Mouse (Mus musculus): ENCODE data around the gene Olfr1499. TPM values are rescaled to one million over a fixed set of nuclear protein-coding genes. Genes with fewer than 3 reads are reported as not detected.
"Not testable (repeated sequence)": the region's sequence is repeated elsewhere in the genome, so short reads cannot be mapped to it uniquely, and the experiment has no call there.

Gene Olfr1499
- polyA plus RNA-seq (2015; fragmentation: Nextera tagmentation; extraction: Ambion mirVana): not detected in 2 replicates

DNA sequence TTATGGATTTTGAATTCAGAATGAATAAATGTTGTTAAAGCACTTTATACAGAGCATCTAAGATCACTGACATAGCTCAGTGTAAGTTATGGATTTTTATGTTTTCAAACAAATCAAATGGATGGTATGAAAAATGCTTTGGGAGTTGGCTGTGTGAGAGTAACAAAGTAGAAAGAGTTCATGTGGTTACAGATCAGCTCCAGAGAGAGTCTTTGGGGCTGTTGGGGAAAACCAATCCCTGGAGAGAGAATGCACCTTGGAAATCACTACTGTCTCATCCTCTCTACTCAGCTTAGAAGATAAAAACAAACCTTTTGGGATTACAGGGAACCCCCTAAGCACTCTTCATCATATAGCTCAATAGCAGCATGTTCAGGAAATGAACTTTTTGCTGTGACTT lies at the start of gene Olfr1499:
Olfr1499 (minus strand) TSS at position 101 of the 400 bp plus-strand sequence.
- no peaks in the 10 kb centered on the region for H3K27me3 ChIP-seq
- no peaks in the 10 kb centered on the region for H3K9me3 ChIP-seq (replicated peaks)
- no peak within 1 kb of the TSS for H3K4me3 ChIP-seq (replicated peaks)
- no peaks in the 10 kb centered on the region for H3K36me3 ChIP-seq
- H3K9ac ChIP-seq: no peak within 1 kb of the TSS
- ATAC-seq (ENCODE audit: low read depth) (no peak), DNase-seq (no peak)
- no peak within 1 kb of the TSS for H3K27ac ChIP-seq
- H3K4me1 ChIP-seq (replicated peaks): no peaks in the 10 kb centered on the region
- no peak within 1 kb of the TSS for H3K4me2 ChIP-seq

DNA sequence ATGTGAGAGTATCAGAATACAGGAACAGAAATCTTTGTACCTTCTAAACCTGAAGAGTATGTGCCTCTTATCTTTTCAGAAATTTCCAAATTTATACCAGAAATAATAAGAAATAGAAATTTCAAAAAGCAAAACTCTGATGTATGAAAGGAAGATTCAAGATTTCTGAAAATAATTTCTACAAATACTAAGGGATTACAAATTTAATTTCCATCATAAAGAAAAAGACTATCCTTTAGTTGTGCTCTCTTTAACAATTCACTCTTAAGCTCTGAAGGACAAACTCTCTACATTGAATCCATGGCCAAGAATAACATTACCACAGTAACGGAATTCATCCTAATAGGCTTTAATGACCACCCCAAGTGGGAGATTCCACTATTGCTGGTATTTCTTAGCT lies 42.2 kb upstream of the Olfr1499 start, which contains the start of gene Olfr1502:
Olfr1502 (plus strand) TSS at position 301 of the 400 bp plus-strand sequence.
- no peak within 1 kb of the TSS for H3K27ac ChIP-seq
- H3K4me3 ChIP-seq (replicated peaks): no peak within 1 kb of the TSS
- no peak within 1 kb of the TSS for H3K4me2 ChIP-seq
- H3K36me3 ChIP-seq: no peaks in the 10 kb centered on the region
- DNase-seq: no peak
- no peak for ATAC-seq (ENCODE audit: low read depth)
- H3K9ac ChIP-seq: no peak within 1 kb of the TSS
- 54% methylated on average over 1 of the region's 1 CpGs for WGBS (ENCODE audit: insufficient replicate concordance)
- H3K27me3 ChIP-seq: no peaks in the 10 kb centered on the region
- H3K9me3 ChIP-seq (replicated peaks): no peaks in the 10 kb centered on the region
- no peaks in the 10 kb centered on the region for H3K4me1 ChIP-seq (replicated peaks)

DNA sequence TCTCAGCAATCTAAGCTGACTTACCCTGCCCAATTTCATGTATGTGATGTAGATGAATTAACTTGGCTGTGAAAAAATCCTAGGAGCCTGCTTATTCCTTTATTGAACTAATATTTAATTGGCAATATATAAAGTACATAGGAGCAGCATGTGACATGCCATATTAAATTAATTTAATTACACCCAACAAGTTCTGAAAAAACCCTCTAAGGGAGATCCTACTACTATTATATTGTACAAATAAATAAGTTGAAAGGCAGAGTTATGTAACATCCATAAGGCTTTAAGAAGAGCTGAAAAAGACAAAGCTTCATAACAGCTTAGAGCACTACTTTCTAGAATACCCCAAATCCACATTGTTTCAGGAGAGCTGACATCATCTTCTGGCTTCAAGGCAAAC lies 31.3 kb upstream of the Olfr1499 start, which contains the start of gene Olfr1501:
Olfr1501 (minus strand) TSS at position 101 of the 400 bp plus-strand sequence.
- not testable (repeated sequence) for H3K4me2 ChIP-seq; H3K4me1 ChIP-seq (replicated peaks); H3K9ac ChIP-seq; DNase-seq; H3K36me3 ChIP-seq; ATAC-seq (ENCODE audit: low read depth); H3K27me3 ChIP-seq; H3K4me3 ChIP-seq (replicated peaks); H3K27ac ChIP-seq; H3K9me3 ChIP-seq (replicated peaks)

DNA sequence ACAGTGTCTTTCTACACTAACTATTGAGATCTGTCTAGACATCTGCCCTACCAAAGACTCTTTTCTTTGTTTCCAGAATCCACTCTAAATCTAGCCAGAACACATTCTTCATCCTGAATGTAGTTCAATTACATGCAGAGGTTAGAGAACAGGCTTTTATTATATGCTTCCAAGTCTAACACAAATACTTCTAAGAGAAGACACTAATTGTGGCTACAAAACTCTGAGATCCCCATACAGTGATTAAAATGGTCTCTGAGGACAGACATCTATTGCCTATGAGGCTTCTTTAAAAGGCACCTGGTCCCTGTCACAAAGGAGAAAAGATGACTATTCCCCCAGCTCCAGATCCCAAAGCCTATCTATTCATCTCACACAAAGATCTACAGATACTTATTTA lies 11.1 kb upstream of the Olfr1499 start, which contains the start of gene Olfr1500:
Olfr1500 (minus strand) TSS at position 101 of the 400 bp plus-strand sequence.
- ATAC-seq (ENCODE audit: low read depth) (no peak), DNase-seq (no peak)
- Histone ChIP-seq H3K4me1 (replicated peaks) (no peaks in the 10 kb centered on the region), H3K27me3 (no peaks in the 10 kb centered on the region), H3K9ac (no peak within 1 kb of the TSS), H3K36me3 (no peaks in the 10 kb centered on the region), H3K27ac (no peak within 1 kb of the TSS), H3K9me3 (replicated peaks) (no peaks in the 10 kb centered on the region), H3K4me2 (no peak within 1 kb of the TSS), H3K4me3 (replicated peaks) (no peak within 1 kb of the TSS)

DNA sequence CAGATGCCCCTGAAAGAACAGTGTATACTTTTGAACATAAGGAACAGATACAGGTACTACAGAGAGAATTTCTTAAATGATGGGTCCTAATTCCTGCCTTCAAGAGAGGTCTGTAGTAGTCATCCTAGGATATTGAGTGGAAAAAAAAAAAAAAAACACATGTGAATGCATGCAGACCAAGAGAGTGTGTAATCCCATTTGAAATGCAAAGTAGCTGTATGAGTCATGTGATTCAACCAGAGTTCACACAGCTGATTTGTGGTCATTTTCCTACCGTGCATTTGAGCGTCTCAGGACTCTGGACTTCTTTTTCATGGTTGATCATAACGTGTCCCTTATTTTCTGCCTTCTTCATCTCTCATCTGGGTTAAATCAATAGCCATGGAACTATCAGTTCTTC lies 9.2 kb upstream of the Olfr1499 start:
- WGBS (ENCODE audit: insufficient replicate concordance): 71% methylated on average over 3 of the region's 3 CpGs
- H3K4me1 ChIP-seq (replicated peaks): no peaks in the 10 kb centered on the region
- ATAC-seq (ENCODE audit: low read depth) (no peak), DNase-seq (no peak)
- H3K27me3 ChIP-seq: no peaks in the 10 kb centered on the region
- no peak overlapping the region for H3K27ac ChIP-seq
- H3K36me3 ChIP-seq: no peaks in the 10 kb centered on the region
- no peak overlapping the region for H3K4me3 ChIP-seq (replicated peaks)
- H3K9me3 ChIP-seq (replicated peaks): no peaks in the 10 kb centered on the region
- H3K4me2 ChIP-seq: no peak overlapping the region
- H3K9ac ChIP-seq: no peak overlapping the region

DNA sequence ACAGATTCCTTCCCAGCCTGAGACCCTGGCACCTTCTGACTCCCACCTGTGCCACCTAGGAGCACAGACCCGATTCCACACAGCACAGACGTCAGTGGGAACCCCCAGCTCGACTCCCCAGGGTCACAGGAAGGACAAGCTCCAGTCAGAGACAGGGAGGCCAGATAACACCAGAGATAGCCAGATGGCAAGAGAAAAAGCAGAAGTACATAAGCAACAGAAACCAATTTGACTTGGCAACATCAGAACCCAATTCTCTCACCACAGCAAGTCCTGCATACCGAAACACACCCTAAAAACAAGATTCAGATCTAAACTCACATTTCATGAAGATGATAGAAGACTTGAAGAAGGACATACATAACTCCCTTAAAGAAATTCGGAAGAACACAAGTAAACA lies 1.6 kb upstream of the Olfr1499 start:
- Histone ChIP-seq H3K27me3 (no peaks in the 10 kb centered on the region), H3K4me2 (no peak overlapping the region), H3K9ac (no peak overlapping the region), H3K36me3 (no peaks in the 10 kb centered on the region), H3K9me3 (replicated peaks) (no peaks in the 10 kb centered on the region), H3K4me1 (replicated peaks) (no peaks in the 10 kb centered on the region), H3K27ac (no peak overlapping the region), H3K4me3 (replicated peaks) (no peak overlapping the region)
- 23% methylated on average over 5 of the region's 5 CpGs for WGBS (ENCODE audit: insufficient replicate concordance)
- no peak for DNase-seq
- no peak for ATAC-seq (ENCODE audit: low read depth)

DNA sequence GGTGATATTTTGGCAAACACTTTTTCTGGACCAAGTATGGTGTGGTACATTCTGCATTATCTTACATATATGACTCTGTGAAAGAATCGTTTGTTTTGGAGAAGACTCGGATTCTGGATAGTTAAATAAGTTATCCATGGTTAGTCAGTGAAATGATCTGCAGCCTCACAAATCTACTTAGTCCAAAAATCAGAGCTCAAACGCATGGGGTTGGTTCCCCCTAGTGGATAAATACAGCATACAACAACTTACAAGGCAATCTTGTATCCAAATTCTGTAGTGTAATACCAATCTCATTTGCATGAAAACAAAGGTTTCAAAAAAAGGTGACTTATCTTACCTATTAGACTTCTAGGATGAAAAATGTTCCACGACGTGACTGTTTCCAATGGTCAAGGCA lies 420 bp downstream of the Olfr1499 start:
- Histone ChIP-seq H3K4me1 (replicated peaks) (no peaks in the 10 kb centered on the region), H3K36me3 (no peaks in the 10 kb centered on the region), H3K9ac (no peak overlapping the region), H3K4me2 (no peak overlapping the region), H3K9me3 (replicated peaks) (no peaks in the 10 kb centered on the region), H3K27me3 (no peaks in the 10 kb centered on the region), H3K27ac (no peak overlapping the region), H3K4me3 (replicated peaks) (no peak overlapping the region)
- DNase-seq: no peak
- no peak for ATAC-seq (ENCODE audit: low read depth)
- WGBS (ENCODE audit: insufficient replicate concordance): 16% methylated on average over 5 of the region's 5 CpGs

DNA sequence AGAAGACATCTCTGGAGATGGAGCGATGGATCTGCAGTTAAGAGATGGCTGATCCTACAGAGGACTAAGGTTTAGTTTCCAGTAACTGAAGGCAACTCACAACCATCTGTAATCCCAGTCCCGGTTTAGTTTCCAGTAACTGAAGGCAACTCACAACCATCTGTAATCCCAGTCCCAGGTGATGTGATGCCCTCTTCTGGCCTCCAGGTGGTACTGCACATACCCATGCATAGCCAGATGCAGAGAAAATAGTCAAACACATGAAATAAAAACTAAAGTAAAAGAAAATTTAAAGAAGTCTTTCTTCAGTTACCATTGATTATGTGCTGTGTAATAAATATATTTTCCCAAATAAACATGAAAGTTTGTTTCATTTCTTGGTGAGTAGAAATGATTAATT lies 6.4 kb downstream of the Olfr1499 start:
- Histone ChIP-seq H3K9me3 (replicated peaks) (no peaks in the 10 kb centered on the region), H3K4me1 (replicated peaks) (no peaks in the 10 kb centered on the region), H3K4me3 (replicated peaks) (no peak overlapping the region), H3K27ac (no peak overlapping the region), H3K36me3 (no peaks in the 10 kb centered on the region), H3K9ac (no peak overlapping the region), H3K27me3 (no peaks in the 10 kb centered on the region), H3K4me2 (no peak overlapping the region)
- ATAC-seq (ENCODE audit: low read depth) (no peak), DNase-seq (no peak)
- 43% methylated on average over 2 of the region's 2 CpGs for WGBS (ENCODE audit: insufficient replicate concordance)

DNA sequence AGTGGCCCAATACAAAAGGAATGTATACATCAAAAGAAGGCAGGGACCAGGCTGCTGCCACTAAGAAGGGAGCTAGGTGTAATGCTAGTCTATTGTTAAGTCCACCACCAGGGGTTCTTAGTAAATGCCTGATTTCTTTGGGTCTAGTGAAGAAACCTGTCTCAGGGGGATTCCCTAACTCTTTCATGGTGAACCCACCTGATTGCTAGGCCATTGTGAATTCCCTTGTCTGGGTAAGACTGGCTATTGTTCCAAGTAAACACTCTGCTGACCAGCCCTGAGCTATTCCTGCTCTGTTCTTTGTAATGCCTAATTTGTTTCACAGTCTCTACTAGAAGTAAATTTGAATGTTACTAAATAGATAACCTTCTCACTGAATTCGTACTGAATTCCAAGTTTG lies 13.8 kb downstream of the Olfr1499 start:
- not testable (repeated sequence) for H3K27me3 ChIP-seq; H3K4me1 ChIP-seq (replicated peaks); H3K27ac ChIP-seq; H3K9ac ChIP-seq; H3K36me3 ChIP-seq; ATAC-seq (ENCODE audit: low read depth); H3K4me3 ChIP-seq (replicated peaks); DNase-seq; H3K4me2 ChIP-seq; H3K9me3 ChIP-seq (replicated peaks)
- WGBS (ENCODE audit: insufficient replicate concordance): 38% methylated on average over 1 of the region's 1 CpGs

DNA sequence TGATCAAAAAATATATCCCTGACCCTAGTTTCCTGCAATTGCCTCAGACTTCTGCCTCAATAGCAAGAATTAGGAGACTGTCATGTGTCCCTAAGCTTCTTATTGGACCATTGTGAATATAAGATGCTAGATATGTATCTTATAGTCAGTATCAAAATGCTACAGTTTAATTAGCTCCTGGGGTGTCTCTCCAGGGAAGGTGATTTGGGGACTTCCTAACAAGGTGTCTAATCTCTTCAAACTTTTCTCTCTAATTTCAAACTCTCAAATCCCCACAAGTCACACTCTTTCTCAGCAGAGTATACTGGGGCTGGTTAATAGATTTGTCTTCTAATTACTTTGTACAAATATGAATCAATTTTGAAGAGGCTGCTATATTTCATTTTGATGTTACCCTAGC lies 21.1 kb downstream of the Olfr1499 start, which contains the start of gene Olfr1497:
Olfr1497 (minus strand) TSS at position 101 of the 400 bp plus-strand sequence.
- Histone ChIP-seq H3K9ac (no peak within 1 kb of the TSS), H3K27ac (no peak within 1 kb of the TSS), H3K4me1 (replicated peaks) (no peaks in the 10 kb centered on the region), H3K36me3 (no peaks in the 10 kb centered on the region), H3K4me2 (no peak within 1 kb of the TSS), H3K9me3 (replicated peaks) (no peaks in the 10 kb centered on the region), H3K27me3 (no peaks in the 10 kb centered on the region), H3K4me3 (replicated peaks) (no peak within 1 kb of the TSS)
- DNase-seq: no peak
- no peak for ATAC-seq (ENCODE audit: low read depth)

DNA sequence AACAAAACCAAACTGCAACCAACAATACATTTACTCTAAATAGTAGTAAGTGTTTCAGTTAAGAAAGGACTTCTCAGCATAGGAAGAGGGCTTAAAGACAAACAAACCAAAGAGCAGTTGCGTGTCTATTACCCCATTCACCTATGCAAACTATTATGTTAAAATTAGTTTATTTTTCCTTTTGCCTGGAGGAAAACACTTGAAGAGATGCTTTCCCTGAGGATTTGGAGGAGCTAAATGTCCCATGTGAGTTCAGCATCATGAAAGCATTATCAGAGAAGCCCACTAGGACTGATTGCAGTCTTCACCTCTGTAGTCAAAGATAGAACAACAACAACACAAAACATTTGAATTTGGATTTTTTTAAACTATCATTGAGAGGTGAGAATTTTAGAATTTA lies 41.7 kb downstream of the Olfr1499 start, which contains the start of gene Olfr1496:
Olfr1496 (plus strand) TSS at position 301 of the 400 bp plus-strand sequence.
- Histone ChIP-seq H3K4me2 (no peak within 1 kb of the TSS), H3K27ac (no peak within 1 kb of the TSS), H3K4me3 (replicated peaks) (no peak within 1 kb of the TSS), H3K4me1 (replicated peaks) (no peaks in the 10 kb centered on the region), H3K36me3 (no peaks in the 10 kb centered on the region), H3K9ac (no peak within 1 kb of the TSS), H3K9me3 (replicated peaks) (no peaks in the 10 kb centered on the region), H3K27me3 (no peaks in the 10 kb centered on the region)
- DNase-seq (no peak), ATAC-seq (ENCODE audit: low read depth) (no peak)
- WGBS (ENCODE audit: insufficient replicate concordance): 58% methylated on average over 1 of the region's 1 CpGs

DNA sequence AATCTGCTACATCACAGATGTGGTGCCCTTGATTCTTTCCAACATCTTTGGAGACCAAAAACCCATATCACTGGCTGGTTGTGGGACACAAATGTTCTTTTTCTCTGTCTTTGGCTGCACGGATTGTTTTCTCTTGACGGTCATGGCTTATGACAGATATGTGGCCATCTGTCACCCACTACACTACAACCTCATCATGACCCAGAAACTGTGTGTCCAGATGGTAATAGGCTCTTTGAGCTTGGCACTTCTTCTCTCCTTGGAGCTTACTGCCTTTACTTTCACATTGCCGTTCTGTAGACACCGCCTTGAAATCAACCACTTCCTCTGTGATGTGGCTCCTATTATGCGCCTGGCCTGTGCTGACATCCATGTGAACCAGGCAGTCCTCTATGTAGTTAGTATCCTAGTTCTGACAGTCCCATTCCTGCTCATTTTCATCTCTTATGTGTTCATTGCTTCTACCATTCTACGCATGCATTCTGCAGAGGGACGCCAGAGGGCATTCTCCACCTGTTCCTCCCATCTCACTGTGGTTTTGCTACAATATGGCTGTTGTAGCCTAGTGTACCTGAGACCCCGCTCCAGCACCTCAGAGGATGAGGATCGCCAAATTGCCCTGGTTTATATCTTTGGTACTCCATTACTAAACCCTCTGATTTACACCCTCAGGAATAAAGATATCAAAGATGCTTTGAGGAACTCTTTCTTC lies 50.5 kb downstream of the Olfr1499 start:
- 73% methylated on average over 9 of the region's 9 CpGs for WGBS (ENCODE audit: insufficient replicate concordance)
- no peak overlapping the region for H3K4me3 ChIP-seq (replicated peaks)
- no peak overlapping the region for H3K4me2 ChIP-seq
- no peaks in the 10 kb centered on the region for H3K4me1 ChIP-seq (replicated peaks)
- H3K36me3 ChIP-seq: no peaks in the 10 kb centered on the region
- H3K27ac ChIP-seq: no peak overlapping the region
- ATAC-seq (ENCODE audit: low read depth): no peak
- H3K9ac ChIP-seq: no peak overlapping the region
- no peaks in the 10 kb centered on the region for H3K27me3 ChIP-seq
- DNase-seq: no peak
- no peaks in the 10 kb centered on the region for H3K9me3 ChIP-seq (replicated peaks)
